Mouse (Mus musculus): ENCODE results near the gene Plscr5.

GRCm38 (mm10) chr9:92210386-92210967, 17.7 kb downstream of the Plscr5 start:
- TF ChIP-seq EP300 (IDR thresholded peaks at IDR 0.05) (no peak), CTCF (IDR thresholded peaks at IDR 0.05) (no peak)
